Mouse (Mus musculus) testis, postnatal 14 days (tissue): ENCODE data around the gene Wdr93.
"Not testable (repeated sequence)": the region's sequence is repeated elsewhere in the genome, so short reads cannot be mapped to it uniquely, and the experiment has no call there.

Experiments used
- DNase-seq: peaks from one replicate; pipeline ENCODE4 v3.0.0; 2021; ENCODE audit warnings: low spot score

The Wdr93 gene

DNA sequence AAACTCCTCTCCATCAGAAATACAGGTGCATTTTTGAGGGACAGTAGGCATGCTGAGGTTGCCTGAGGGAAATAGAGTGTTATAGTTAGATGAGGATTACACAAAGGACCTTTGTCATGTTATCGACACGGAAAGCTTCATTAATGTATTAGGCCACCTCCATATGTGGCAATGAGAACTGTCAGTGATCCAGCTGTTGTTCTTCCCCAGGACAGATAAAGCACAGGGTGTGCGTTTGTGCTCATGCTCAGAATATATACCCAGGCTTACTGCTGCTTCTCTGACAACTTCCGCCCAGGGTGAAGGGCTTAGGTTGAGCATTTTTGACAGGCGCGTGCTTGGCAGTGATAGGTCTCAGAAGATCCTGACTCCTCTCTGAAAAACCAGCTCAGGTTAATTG lies 6.5 kb downstream of the Wdr93 start:
- DNase-seq: no peak

DNA sequence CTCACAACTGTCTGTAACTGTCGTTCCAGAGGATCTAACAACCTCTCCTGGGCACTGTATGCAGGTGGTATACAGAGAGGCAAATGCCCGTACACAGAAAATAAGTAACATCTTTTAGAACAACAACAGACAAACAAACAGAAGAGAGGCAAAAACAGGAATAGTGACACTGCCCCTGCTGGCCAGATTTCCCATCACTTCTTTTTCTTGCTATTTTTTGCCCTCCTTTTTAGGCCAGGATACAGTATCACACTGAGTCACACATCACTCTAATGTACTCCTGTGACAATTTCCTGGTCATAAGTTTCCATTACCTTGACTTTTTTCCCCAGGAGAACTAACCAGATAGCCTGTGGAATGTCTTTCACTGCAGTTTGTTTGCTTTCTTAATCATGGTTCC lies 13.4 kb downstream of the Wdr93 start:
- DNase-seq: no peak

DNA sequence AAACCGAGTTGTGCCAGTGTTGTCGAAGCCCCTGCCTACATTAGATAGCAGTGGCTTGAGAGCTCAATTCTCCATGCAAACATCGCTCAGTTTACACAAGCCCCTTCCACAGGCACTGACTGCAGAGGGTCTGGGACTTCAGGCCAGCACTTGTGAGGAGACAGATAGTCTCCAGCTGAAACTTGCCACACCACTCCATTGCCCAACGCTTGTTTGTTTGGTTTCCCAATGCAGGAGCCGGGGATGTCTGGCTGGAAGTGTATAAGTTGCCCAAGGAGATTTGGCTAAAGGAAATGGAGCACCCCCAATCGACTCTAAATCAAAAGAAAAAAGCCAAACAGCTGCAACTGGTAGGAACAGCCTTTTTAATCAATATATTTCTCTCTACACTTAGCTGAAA lies 15.2 kb downstream of the Wdr93 start:
- DNase-seq: no peak

- no peak for DNase-seq
Measured at GRCm38 (mm10) chr7:79759766-79760165, 16.8 kb downstream of the Wdr93 start.

DNA sequence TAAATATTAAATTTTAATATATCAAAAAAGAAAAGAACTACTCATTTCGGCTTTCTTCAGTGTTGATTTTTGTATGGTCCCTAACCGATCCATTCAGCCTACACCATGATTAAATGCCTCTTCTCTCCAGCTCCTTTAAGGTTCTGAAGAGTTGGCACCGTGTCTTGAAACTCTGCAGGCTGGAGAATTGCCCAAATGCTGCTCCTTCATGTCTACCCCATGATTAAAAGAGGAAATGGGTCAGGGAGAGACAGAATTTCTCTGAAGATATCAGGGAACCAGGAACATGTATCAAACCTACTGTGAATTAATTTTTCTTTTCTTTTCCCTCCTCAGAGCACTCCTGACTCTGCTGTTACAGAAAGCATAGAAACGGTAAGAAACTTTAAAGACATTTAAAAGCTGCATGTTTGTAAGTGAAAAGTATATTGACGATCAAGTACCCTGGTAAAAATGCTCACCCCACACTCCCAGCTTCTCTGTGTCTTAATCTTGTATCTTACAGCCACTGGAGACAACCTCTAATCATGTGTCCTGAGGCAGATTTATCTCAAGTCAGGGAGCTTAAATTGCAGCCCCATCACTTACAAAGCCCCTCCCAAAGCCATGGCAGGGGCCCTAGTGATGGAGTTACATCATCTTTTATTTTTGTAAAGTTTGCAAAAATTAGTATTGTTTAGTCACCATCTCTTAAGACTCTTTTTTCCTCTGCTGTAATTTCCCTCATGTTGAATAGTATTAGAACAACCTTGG lies 18.3 kb downstream of the Wdr93 start:
- no peak for DNase-seq

- no peak for DNase-seq
Measured at GRCm38 (mm10) chr7:79762106-79762505, 19.1 kb downstream of the Wdr93 start.

GRCm38 (mm10) chr7:79765991-79766390 lies 23.0 kb downstream of the Wdr93 start:
- no peak for DNase-seq

DNA sequence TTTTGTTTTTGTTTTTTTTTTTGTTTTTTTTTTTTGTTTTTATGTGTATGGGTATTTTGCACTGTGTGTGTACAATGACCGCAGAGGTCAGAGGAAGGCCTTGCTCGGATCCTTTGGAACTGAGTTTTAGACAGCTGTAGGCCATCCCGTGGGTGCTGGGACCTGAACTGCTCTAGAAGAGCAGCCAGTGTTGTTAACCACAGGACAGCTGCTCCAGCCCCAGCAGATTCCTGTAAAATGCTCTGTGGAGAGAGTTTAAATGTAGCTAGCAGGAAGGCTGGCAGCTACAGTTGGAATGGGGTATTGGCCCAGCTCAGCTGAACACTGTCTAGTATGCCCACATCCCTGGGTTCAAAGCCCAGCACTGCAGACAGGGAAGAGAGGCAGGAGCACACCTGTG lies 26.7 kb downstream of the Wdr93 start:
- no peak for DNase-seq

DNA sequence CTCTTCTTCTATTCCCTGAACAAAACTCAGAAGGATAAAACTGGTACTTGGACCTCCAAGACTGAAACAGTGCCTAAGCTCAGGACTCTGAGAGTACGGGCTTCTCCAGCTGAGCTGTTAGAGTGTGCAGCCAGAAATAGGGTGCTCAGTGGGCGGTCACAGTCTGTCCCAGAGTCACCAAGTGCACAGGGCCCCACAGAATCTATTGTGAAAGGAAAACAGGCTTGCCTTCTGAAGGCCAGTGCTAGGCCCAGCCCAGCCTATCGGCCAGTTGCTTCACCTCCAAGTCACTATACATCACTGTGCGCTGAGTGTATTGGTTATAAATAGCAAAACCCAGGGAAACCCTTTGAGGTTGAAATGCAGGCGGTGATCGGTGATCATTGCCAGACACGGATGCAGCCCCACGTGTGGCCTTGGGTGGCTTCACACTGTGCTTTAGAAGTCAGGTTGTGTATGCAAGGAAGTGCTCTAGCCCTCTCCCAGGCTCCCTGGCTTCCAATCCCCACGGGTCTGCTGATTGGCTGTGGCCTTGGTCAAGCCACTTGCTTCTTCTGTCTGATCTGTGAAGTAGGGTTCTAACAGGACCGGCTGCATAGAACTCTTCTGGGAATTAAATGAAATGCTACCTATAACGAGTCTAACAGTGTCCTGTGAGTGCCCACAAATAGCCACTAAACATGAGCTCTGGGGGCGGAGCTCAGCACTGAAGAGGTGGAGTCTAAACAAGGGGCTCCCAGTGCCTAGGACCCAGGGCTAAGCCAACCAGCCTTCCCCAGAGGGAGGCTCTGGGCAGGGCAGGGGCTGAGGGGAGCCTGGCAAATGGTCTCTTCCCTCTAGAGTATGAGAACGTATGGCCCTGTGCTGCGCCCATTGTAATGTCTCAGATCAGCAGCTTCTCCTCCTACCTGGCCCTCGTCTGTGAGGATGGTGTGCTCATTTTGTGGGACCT lies 28.9 kb downstream of the Wdr93 start:
- DNase-seq: no peak

DNA sequence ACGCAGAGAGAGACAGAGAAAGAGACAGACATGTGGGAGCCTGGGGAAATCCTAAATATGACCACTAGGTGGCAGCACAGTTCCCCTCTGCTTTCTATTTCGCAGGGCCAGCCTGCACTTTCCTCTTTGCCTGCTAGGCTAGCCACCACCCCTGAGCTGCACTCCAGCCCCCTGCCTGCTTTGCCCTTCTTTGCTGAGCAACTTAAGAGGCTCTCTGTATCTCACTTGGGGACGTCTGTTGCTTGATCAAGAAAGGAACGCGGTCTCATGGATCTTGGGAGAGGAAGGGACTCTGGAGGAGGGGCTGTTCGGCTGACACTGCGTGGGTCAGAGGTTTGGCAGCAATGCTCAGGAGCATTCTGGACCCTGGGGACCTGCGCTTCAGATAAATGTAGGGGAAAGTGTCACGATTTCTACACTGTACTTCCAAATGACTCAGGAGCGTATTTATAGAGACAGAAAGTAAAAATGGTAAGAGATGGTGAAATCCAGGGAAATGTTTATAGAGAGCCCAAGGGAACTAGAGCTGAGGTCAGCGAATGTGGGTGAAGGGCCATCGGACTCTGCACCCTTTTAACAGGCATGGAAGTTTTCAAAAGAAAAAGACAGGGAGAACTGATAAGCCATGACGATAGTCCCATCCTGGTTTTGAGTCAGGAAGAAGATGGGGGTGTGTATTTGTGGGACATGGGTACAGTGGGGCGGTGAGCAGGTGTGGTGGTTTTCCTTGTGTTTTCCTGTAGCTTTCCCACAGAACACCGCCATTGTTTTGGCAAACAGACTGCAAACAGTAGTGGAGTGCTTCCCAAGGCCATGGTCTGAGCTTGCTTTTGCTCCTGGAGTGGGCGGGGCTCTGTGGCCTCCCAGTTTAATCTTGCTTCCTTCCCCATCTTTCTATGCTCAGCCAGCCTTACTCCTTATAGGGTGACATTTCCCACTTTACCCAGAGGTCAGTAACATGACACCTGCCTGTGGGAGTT lies 38.0 kb downstream of the Wdr93 start:
- DNase-seq: peak; percentile 69

GRCm38 (mm10) chr7:79781826-79782515 lies 39.0 kb downstream of the Wdr93 start:
- DNase-seq: no peak

GRCm38 (mm10) chr7:79782516-79782855 lies 39.5 kb downstream of the Wdr93 start:
- no peak for DNase-seq

DNA sequence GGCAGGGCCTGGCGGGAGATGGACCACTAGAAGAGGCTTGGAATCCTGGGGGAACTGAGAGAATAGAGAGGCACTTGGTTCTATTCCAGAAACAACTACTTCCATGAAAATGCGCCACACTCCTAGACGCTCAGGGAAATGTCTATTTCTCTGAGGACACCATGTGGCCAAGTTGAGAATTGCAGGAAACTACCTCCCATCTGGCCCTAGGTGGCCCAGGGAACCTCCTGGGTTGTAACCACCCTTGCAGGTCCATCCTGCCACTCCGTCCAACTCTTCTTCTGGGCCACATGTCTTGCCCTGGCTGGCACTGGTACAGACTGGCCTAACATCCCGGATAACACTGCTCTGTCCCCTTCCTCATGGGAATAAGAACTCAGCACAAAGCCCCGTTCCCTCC lies 43.3 kb downstream of the Wdr93 start:
- DNase-seq: peak; percentile 40

DNA sequence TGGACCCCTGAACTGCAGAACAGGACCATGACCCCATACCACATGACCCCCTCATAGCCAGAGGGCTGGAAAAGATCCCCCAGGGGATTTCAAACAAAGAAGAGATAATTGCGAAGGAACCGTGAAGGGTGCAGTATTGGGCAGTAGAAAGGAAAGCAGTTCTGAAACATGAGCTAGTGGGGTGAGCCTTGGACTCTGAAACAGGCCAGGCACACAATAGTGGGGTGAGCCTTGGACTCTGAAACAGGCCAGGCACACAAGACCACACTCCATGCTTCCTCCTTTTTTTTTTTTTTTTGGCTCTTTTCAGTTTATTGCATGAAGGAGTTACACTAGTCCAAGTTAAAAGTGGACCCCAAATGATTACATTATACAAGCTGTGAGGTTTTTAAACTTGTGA lies 46.8 kb downstream of the Wdr93 start:
- not testable (repeated sequence) for DNase-seq

DNA sequence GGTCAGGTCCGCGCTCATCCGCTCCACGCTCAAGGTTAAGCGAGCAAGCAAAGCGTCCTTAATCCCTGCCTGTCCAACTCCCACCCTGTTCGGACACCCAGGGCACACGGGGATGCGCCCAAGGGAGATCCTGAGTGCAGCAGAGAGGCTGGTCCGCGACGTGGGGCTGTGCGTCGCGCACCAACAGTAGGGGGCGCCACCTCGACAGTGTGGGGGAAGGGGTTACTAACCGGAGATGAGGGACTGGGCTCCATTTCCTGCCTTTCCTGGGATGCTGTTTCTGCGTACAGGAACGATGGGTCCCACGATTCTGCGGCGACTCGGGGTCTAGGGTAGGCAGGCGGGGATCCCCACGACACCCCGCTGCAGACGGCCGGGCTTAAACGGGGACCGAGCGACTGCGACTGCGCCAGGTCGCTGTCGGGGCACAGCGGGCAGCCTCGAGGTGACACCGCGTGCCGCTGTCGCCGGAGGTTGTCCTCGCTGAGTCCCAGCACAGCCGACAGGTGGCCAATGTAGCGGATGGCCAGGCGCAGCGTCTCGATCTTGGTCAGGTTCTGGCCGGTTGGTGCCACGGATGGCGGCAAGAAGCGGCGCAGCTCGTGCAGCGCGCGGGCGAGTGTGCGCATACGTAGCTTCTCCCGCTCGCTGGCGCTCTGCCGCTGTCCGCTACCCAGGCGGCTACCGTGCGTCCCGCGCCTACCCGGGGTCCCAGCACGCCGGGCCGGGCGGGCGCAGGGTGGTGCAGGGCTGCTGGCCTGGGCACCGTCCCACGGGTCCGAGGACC lies 49.9 kb downstream of the Wdr93 start:
- peak; percentile 76 for DNase-seq

DNA sequence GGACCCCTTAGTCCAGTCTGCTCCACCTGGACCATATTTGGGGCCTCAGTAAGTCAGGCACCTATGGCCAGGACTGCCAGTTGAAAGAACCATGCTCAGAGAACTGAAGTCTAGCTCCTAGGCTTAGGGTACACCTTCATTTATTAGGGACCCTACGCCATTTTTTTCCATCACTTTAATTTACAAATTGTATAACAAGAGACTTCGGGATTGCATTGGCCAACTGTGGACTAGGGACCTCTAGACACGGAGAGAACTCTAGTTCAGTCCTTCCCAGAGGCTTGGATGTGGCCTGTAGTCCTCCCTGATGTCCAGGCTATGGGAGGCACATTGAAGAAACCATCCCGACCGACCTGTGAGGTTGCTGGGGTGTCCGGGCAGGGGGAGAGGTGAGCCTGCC lies 50.7 kb downstream of the Wdr93 start, which contains the start of gene Mesp1:
Mesp1 (minus strand) TSS at position 101 of the 400 bp plus-strand sequence.
- DNase-seq: no peak

- DNase-seq: no peak
Measured at GRCm38 (mm10) chr7:79798606-79799005, 55.6 kb downstream of the Wdr93 start.

DNA sequence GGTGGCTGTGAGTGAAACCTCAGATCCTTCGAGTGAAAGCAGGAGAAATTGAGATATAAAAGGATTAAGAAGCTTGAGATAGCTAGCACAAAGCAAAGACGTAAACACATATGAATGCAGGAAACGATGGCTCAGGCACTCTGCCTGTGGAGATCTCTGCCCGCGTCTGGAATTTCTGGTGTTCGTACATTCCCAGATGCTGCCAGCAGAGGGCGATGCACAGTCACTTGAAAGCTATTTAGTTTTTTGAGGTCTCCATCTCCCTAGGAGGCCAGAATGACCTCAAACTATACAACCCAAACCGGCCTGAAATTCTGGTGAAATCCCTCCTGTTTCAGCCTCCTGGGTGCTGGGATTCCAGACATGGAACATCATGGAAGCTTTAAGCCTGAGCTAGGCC lies 56.1 kb downstream of the Wdr93 start:
- DNase-seq: peak; percentile 48

DNA sequence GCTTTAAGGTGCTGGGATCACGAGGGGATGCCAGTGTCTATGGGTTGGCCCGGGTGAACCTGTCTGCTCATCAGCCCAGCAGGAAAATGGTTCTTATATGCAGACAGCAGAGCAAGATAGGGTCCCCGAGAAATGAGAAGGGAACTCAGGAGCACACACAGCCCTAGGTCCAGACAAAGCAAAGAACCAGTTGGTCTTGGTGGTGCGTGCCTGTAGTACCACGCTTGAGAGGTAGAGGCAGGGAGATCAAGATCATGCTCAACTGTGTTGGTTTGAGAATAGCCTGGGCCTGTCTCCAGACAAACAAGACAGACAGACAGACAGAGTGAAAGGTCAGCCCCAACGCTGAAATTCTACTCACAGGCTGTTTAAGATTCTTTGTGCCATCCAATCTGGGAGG lies 56.5 kb downstream of the Wdr93 start:
- DNase-seq: no peak

GRCm38 (mm10) chr7:79800336-79800735 lies 57.4 kb downstream of the Wdr93 start:
- no peak for DNase-seq

DNA sequence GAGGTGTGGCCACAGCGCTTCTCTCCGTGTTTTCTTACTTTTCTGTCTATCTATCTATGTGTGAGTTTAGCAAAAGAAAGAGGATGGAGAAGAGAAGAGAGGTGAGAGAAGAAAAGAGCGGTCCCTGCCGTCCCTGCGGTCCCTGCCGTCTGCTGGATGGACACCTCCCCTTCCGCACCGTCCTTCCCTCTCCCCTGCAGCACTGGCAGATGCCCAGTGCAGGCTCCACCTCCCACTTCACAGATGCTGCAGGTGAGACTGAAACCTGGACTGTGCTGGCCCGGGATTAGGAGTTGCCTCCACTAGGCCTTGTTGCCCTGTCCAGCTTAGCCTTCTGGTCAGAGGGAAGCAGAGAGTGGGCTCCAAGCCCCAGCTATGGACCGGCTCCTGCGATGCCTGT lies 58.4 kb downstream of the Wdr93 start:
- DNase-seq: no peak
